Mouse (Mus musculus) liver, embryonic 14.5 days (tissue): Measurements from ENCODE around the gene Mlec.

Source experiments
- CTCF ChIP-seq: IDR thresholded peaks from 2 replicates; pipeline ENCODE4 v1.5.1; 2016; ENCODE audit warnings: antibody characterized with exemption, low read depth, control low read depth
- EP300 ChIP-seq: IDR thresholded peaks from 2 replicates; pipeline ENCODE4 v1.6.1; 2016; ENCODE audit warnings: antibody characterized with exemption, low read depth

DNA sequence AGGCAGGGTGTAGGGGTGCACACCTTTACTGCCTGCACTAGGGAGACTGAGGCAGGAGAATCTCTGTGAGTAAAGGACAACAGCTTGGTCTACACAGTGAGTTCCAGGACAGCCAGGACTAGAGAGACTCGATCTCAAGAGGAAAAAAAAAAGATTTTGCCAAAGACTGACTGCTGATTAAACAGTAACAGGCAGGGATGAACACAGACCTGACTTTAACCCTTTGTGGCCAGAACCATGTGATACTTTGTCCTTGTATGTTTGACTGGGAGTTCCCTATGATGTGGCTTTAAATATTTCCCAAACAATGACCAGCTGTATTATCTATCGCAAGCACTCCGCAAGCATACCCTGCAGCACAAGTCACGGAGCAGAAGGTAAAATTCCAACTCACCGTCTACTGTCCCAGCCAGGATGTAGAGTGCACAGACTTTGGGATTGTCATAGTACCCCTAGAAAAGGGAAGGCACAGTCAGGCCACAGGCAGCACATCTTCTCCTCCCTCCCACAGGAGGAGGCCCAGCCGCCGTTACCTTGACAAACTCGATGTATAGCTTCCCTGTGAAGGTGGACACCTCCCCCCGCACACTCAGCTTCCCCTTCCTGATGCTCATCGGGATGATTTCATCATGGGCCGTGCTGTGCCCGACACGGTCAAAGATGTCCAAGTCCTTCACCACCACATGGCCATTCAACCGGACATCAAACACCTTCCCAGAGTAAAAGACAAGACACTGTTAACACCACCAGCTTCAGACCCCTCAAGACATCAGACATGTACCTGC is 8.1 kb downstream of the Mlec start:
- no peak for TF ChIP-seq EP300
- TF ChIP-seq CTCF: no peak
